Mouse (Mus musculus) urinary bladder, adult 18-20 months (tissue): ENCODE data around the gene Cldn14.

Experiments
- DNase-seq, 2 experiments: peaks; one replicate each; pipeline ENCODE4 v3.0.0; 2022; ENCODE audit warnings: low spot score in 2 of 2, mixed read lengths in 2 of 2

The Cldn14 gene

GRCm38 (mm10) chr16:93947396-93947795, 61.2 kb downstream of the Cldn14 start:
- DNase-seq: no peak

- DNase-seq: no peak
Observed at GRCm38 (mm10) chr16:93944301-93944700, 64.3 kb downstream of the Cldn14 start.

- no peak for DNase-seq
Observed at GRCm38 (mm10) chr16:93942796-93943502, 65.7 kb downstream of the Cldn14 start.

- no peak for DNase-seq
Observed at GRCm38 (mm10) chr16:93941781-93942567, 66.7 kb downstream of the Cldn14 start.

- no peak for DNase-seq
Observed at GRCm38 (mm10) chr16:93939961-93940360, 68.7 kb downstream of the Cldn14 start.

GRCm38 (mm10) chr16:93938400-93938846, 70.2 kb downstream of the Cldn14 start:
- DNase-seq: peak; percentile 27 to 57

- no peak for DNase-seq
Observed at GRCm38 (mm10) chr16:93935009-93935408, 73.6 kb downstream of the Cldn14 start.

GRCm38 (mm10) chr16:93934588-93934987, 74.0 kb downstream of the Cldn14 start:
- no peak for DNase-seq

GRCm38 (mm10) chr16:93932185-93933168, 76.2 kb downstream of the Cldn14 start:
- no peak for DNase-seq

- DNase-seq: no peak
Observed at GRCm38 (mm10) chr16:93929370-93930032, 79.1 kb downstream of the Cldn14 start.

- DNase-seq: no peak
Observed at GRCm38 (mm10) chr16:93925684-93926247, 82.9 kb downstream of the Cldn14 start.

GRCm38 (mm10) chr16:93923788-93924187, 84.8 kb downstream of the Cldn14 start:
- no peak for DNase-seq

GRCm38 (mm10) chr16:93922835-93923389, 85.7 kb downstream of the Cldn14 start:
- no peak for DNase-seq

GRCm38 (mm10) chr16:93920673-93921072, 88.0 kb downstream of the Cldn14 start:
- DNase-seq: no peak

- no peak for DNase-seq
Observed at GRCm38 (mm10) chr16:93919189-93919588, 89.4 kb downstream of the Cldn14 start.

- no peak for DNase-seq
Observed at GRCm38 (mm10) chr16:93918679-93919060, 90.0 kb downstream of the Cldn14 start.

- peak; percentile 61 to 75 for DNase-seq
Observed at GRCm38 (mm10) chr16:93917712-93918678, 90.6 kb downstream of the Cldn14 start.

GRCm38 (mm10) chr16:93915338-93915849, 93.2 kb downstream of the Cldn14 start:
- peak in 1 of 2 experiments; percentile 26 for DNase-seq
